Mouse (Mus musculus): ENCODE measurements around the gene Qsox2.

Qsox2 gene
- long read RNA-seq, experiment 1, partial matches to known transcripts = 7 of 8 reads
- long read RNA-seq, experiment 1, other reads (novel, unspliced or antisense) = 1 of 8 reads
- long read RNA-seq, experiment 2, partial matches to known transcripts = 5 of 6 reads
- long read RNA-seq, experiment 2, other reads (novel, unspliced or antisense) = 0 of 6 reads

GRCm38 (mm10) chr2:26237290-26237782, at the start of gene Qsox2:
Gene Qsox2 (minus strand): TSS chr2:26237525.
- intact Hi-C loops (cut with DNase I) = no loop called here

GRCm38 (mm10) chr2:26286391-26286790, 49.1 kb upstream of the Qsox2 start:
- intact Hi-C loops (cut with DNase I) = no loop called here

GRCm38 (mm10) chr2:26285804-26286203, 48.5 kb upstream of the Qsox2 start:
- intact Hi-C loops (cut with DNase I) = no loop called here

GRCm38 (mm10) chr2:26280594-26280993, 43.3 kb upstream of the Qsox2 start:
- intact Hi-C loops (cut with DNase I) = no loop called here

- intact Hi-C loops (cut with DNase I) = loop anchor here (10.0 kb wide), 1 partner anchor 225 kb away; no protein-coding TSS in a partner anchor
Observed at GRCm38 (mm10) chr2:26279712-26280111, 42.4 kb upstream of the Qsox2 start.

GRCm38 (mm10) chr2:26273611-26274010, 36.3 kb upstream of the Qsox2 start:
- intact Hi-C loops (cut with DNase I) = loop anchor here (2.0 to 10.0 kb wide), 3 partner anchors 41 to 219 kb away; no protein-coding TSS in a partner anchor

GRCm38 (mm10) chr2:26268216-26268615, 30.9 kb upstream of the Qsox2 start:
- intact Hi-C loops (cut with DNase I) = no loop called here

GRCm38 (mm10) chr2:26266066-26266742, 28.9 kb upstream of the Qsox2 start:
- intact Hi-C loops (cut with DNase I) = no loop called here

- intact Hi-C loops (cut with DNase I) = no loop called here
Observed at GRCm38 (mm10) chr2:26265095-26265494, 27.8 kb upstream of the Qsox2 start.

GRCm38 (mm10) chr2:26264646-26265045, 27.3 kb upstream of the Qsox2 start:
- intact Hi-C loops (cut with DNase I) = no loop called here

- intact Hi-C loops (cut with DNase I) = no loop called here
Observed at GRCm38 (mm10) chr2:26257315-26258096, 20.2 kb upstream of the Qsox2 start.

GRCm38 (mm10) chr2:26254816-26255215, 17.5 kb upstream of the Qsox2 start:
- intact Hi-C loops (cut with DNase I) = no loop called here

GRCm38 (mm10) chr2:26252514-26253206, 15.3 kb upstream of the Qsox2 start:
- intact Hi-C loops (cut with DNase I) = no loop called here

- intact Hi-C loops (cut with DNase I) = no loop called here
Observed at GRCm38 (mm10) chr2:26247531-26247930, 10.2 kb upstream of the Qsox2 start.

- intact Hi-C loops (cut with DNase I) = no loop called here
Observed at GRCm38 (mm10) chr2:26240841-26241240, 3.5 kb upstream of the Qsox2 start.

GRCm38 (mm10) chr2:26240330-26240729, 3.0 kb upstream of the Qsox2 start:
- intact Hi-C loops (cut with DNase I) = no loop called here

- intact Hi-C loops (cut with DNase I) = no loop called here
Observed at GRCm38 (mm10) chr2:26236681-26237289, 540 bp downstream of the Qsox2 start.

GRCm38 (mm10) chr2:26234771-26235170, 2.6 kb downstream of the Qsox2 start:
- intact Hi-C loops (cut with DNase I) = loop anchor here (5.0 kb wide), 1 partner anchor 38 kb away; no protein-coding TSS in a partner anchor

GRCm38 (mm10) chr2:26234253-26234652, 3.1 kb downstream of the Qsox2 start:
- intact Hi-C loops (cut with DNase I) = loop anchor here (5.0 kb wide), 1 partner anchor 38 kb away; no protein-coding TSS in a partner anchor

- intact Hi-C loops (cut with DNase I) = loop anchor here (5.0 kb wide), 1 partner anchor 41 kb away; no protein-coding TSS in a partner anchor
Observed at GRCm38 (mm10) chr2:26231366-26231765, 6.0 kb downstream of the Qsox2 start.

GRCm38 (mm10) chr2:26230253-26230652, 7.1 kb downstream of the Qsox2 start:
- intact Hi-C loops (cut with DNase I) = loop anchor here (5.0 kb wide), 1 partner anchor 42 kb away; no protein-coding TSS in a partner anchor
